Mouse (Mus musculus) thymus, adult 2 months (tissue): ENCODE measurements around the gene Fam104a. TPM values are rescaled to one million over a fixed set of nuclear protein-coding genes. Genes with fewer than 3 reads are reported as not detected.

Source experiments
- DNase-seq: peaks from one replicate; pipeline ENCODE4 v3.0.0; 2021
- H3K27ac ChIP-seq: fragments of 200-500 bp; 2 replicates; pipeline ENCODE4 v1.5.1; 2012; ENCODE audit warnings: low read length, control low read depth; ENCODE audit not compliant: control insufficient read depth, insufficient read depth
- H3K27me3 ChIP-seq: fragments of 200-500 bp; 2 replicates; pipeline ENCODE4 v1.6.1; 2012; ENCODE audit warnings: mild to moderate bottlenecking, low read length, moderate library complexity, mixed read lengths; ENCODE audit not compliant: control insufficient read depth, insufficient read depth
- H3K36me3 ChIP-seq: fragments of 200-500 bp; 2 replicates; pipeline ENCODE4 v1.6.1; 2012; ENCODE audit warnings: mild to moderate bottlenecking, low read length, moderate library complexity; ENCODE audit not compliant: control insufficient read depth, insufficient read depth
- H3K4me1 ChIP-seq: fragments of 200-500 bp; replicated peaks from 2 replicates; pipeline ENCODE4 v1.6.1; 2012; ENCODE audit warnings: low read length; ENCODE audit not compliant: control insufficient read depth, insufficient read depth
- H3K4me3 ChIP-seq: fragments of 200-500 bp; 2 replicates; pipeline ENCODE4 v1.5.1; 2012; ENCODE audit warnings: mild to moderate bottlenecking, low read length, control low read depth, moderate library complexity; ENCODE audit not compliant: control insufficient read depth, insufficient read depth
- CTCF ChIP-seq: fragments of 200-500 bp; IDR thresholded peaks from 2 replicates; pipeline ENCODE4 v1.5.1; 2012; ENCODE audit warnings: mild to moderate bottlenecking, control low read depth, low read length, moderate library complexity, borderline replicate concordance; ENCODE audit not compliant: control insufficient read depth, poor library complexity, insufficient read depth; ENCODE audit errors: extremely low read depth
- POLR2A ChIP-seq: fragments of 200-500 bp; IDR thresholded peaks from 2 replicates; pipeline ENCODE4 v1.6.1; 2012; ENCODE audit warnings: mild to moderate bottlenecking, low read length, control low read depth, moderate library complexity; ENCODE audit not compliant: control insufficient read depth, poor library complexity, insufficient read depth; ENCODE audit errors: extremely low read depth
- WGBS: fragments of 180-500 bp; shearing (Covaris S2); methylation state at CpG from one replicate; pipeline ENCODE4 v1.1.7; 2018; 5-methylcytosine and 5-hydroxymethylcytosine counted together
- polyA plus RNA-seq: library from polyadenylated mRNA; depleted of rRNA; stranded (reverse); fragments of >200 nt; gene quantifications from 2 replicates; pipeline ENCODE4 v1.2.3, GENCODE M21; 2012

Fam104a gene
- polyA plus RNA-seq, 1 experiment: 44.7 TPM

DNA sequence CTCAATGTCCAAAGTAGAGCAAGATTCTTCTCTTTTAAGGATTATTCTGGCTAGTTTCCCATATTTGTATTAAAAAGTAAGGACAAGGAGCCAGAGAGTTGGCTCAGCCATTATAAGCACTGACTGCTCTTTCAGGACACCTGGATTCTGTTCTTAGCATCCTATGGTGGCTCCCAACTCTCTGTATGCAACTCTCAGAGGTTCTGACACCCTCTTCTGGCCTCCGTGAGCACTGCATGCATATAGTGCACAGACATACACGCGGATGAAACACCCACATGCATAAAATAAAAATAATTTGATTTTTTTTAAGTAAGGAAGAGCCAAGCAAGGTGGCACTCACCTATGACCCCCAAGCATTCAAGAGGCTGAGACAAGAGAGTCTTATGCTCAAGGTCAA is 38.8 kb downstream of the Fam104a start:
- 96% methylated on average over 3 of the region's 3 CpGs for WGBS
- no peak for TF ChIP-seq CTCF
- no peak for TF ChIP-seq POLR2A
- H3K27me3 ChIP-seq: no peaks in the 10 kb centered on the region
- no peak overlapping the region for H3K4me3 ChIP-seq
- no peaks in the 10 kb centered on the region for H3K36me3 ChIP-seq
- peaks cover 12% of the 10 kb centered on the region for H3K4me1 ChIP-seq
- no peak for DNase-seq
- no peak overlapping the region for H3K27ac ChIP-seq

DNA sequence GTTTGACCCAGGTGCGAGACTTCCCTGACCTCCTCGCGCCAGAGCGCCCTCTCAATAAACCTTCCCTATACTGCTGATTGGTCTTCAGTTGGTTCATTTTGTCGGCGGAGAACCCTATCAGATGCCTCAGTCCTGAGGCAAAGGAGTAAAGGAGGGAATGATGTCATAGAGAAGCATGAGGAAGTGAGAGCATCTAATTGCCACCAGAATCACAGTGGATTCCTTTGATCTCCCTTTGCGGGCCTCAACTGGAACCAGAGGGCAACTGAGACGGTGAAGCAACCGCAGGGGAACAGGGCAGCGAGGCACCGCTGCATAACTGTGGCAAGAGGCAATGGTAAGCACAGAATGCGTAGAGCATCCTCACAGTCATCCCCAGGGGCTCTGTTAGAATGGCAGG is 45.3 kb downstream of the Fam104a start:
- TF ChIP-seq CTCF (no peak), POLR2A (no peak)
- WGBS: 69% methylated on average over 12 of the region's 12 CpGs

DNA sequence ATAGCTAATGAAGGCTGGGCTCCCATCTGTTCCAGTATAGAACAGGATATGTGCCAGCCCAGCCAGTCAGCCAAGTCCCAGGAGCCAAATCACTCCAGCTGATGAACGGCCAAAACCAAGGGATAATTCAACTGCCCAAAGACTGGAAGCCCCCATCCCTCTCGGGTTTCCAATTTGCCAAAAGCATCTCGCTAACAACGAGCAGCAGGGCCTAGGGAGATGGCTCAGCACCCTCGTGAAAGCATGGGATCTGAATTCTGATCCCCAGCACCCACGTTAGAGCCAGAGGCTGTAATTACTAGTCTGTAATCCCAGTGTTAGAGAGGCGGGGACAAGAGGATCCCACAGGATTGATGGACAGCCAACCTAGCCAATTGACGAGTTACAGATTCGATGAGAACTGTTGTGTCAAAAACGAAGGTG is 49.2 kb downstream of the Fam104a start:
- Histone ChIP-seq H3K36me3 (no peaks in the 10 kb centered on the region), H3K4me3 (no peak overlapping the region), H3K27me3 (no peaks in the 10 kb centered on the region), H3K4me1 (no peaks in the 10 kb centered on the region), H3K27ac (no peak overlapping the region)
- TF ChIP-seq POLR2A (no peak), CTCF (no peak)
- DNase-seq: no peak
- 90% methylated on average over 10 of the region's 10 CpGs for WGBS

More for the DNA sequence above, 45.3 kb downstream of the Fam104a start:
- Histone ChIP-seq H3K27me3 (no peaks in the 10 kb centered on the region), H3K4me3 (no peak overlapping the region), H3K27ac (no peak overlapping the region), H3K36me3 (no peaks in the 10 kb centered on the region), H3K4me1 (no peaks in the 10 kb centered on the region)
- DNase-seq: no peak

DNA sequence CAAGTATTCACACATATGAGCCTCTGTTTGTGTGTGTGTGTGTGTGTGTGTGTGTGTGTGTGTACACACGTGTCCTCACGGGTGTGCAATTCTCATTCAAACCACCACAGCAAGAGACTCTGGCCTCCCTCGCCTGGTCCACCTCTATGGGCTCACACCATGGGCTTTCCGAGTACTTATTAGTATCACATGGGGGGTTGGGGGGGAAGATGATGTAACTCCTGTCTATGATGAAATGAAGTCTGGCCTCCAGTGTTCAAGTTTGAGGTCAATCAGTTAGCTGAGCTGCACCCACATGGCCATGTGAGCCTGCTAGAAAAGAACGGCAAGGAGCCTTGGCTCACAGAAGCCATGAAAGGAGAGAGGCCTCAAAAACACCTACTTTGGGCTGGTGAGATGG is 50.6 kb downstream of the Fam104a start:
- H3K27ac ChIP-seq: no peak overlapping the region
- WGBS: 98% methylated on average over 5 of the region's 5 CpGs
- no peaks in the 10 kb centered on the region for H3K27me3 ChIP-seq
- no peaks in the 10 kb centered on the region for H3K4me1 ChIP-seq
- TF ChIP-seq POLR2A (no peak), CTCF (no peak)
- no peak overlapping the region for H3K4me3 ChIP-seq
- DNase-seq: no peak
- no peaks in the 10 kb centered on the region for H3K36me3 ChIP-seq

DNA sequence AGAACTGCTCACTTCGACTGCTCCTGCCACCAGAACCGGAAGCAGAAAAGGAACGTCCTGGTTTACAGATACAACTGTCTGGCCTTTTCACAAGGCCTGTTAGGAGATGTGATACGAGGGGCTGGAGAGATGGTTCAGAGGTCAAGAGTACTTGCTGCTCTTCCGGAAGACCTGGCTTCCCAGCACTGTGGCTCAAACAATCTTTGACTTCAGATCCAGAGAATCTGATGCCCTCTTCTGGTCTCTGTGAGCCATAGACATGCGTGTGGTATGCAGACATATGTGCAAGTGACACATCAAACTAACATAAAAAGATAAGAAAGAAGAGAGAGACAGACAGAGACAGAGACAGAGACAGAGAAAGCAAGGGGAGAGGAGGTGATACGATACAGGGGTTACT is 51.7 kb downstream of the Fam104a start:
- Histone ChIP-seq H3K27me3 (no peaks in the 10 kb centered on the region), H3K36me3 (no peaks in the 10 kb centered on the region), H3K4me1 (no peaks in the 10 kb centered on the region), H3K4me3 (no peak overlapping the region), H3K27ac (no peak overlapping the region)
- no peak for TF ChIP-seq CTCF
- 95% methylated on average over 7 of the region's 7 CpGs for WGBS
- no peak for DNase-seq

DNA sequence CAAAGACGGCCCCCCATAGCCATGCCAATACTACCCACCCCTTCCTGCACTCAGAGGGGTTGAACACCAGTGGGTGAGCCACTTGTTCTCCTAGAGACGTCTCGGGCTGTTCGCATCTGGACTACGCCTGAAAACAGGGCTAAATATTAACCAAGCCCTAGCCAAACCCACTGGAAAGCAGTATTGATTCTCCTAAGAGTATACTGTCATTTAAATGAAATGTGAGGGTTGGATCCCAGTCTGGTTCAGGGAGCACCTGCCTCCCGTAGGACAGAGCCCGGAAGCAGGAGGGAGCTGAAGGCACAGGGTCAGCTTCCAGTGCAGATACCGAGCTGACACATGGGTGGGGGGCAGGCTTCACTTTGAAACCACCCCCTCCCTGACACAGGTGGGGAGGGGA is 52.1 kb downstream of the Fam104a start:
- TF ChIP-seq POLR2A (no peak), CTCF (no peak)
- whole genome bisulfite sequencing: 93% methylated on average over 8 of the region's 8 CpGs
- Histone ChIP-seq H3K27ac (no peak overlapping the region), H3K4me3 (no peak overlapping the region), H3K4me1 (no peaks in the 10 kb centered on the region), H3K27me3 (no peaks in the 10 kb centered on the region), H3K36me3 (no peaks in the 10 kb centered on the region)
- no peak for DNase-seq

DNA sequence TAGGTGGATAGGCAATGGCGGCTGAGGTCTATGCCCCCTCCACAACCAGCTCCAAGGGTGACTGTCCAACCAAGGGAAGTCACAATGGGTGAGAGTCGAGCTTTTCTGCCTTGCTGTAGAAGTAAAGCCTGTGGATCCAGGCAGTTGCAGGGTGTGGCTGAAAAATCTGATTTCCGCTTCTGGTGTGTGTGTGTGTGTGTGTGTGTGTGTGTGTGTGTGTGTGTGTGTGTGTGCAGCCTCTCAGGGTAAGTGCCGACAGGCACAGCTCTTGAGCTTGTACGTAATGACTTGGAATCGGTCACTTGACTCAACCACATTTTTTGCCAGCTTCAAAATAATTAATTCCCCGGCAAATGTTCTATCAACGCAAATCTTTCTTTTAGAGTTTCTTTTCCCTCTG is 52.7 kb downstream of the Fam104a start:
- DNase-seq: no peak
- no peak for TF ChIP-seq POLR2A
- no peak for TF ChIP-seq CTCF
- 82% methylated on average over 8 of the region's 8 CpGs for WGBS
- H3K4me1 ChIP-seq: no peaks in the 10 kb centered on the region
- no peak overlapping the region for H3K4me3 ChIP-seq
- no peaks in the 10 kb centered on the region for H3K36me3 ChIP-seq
- no peak overlapping the region for H3K27ac ChIP-seq
- H3K27me3 ChIP-seq: no peaks in the 10 kb centered on the region
